Mouse (Mus musculus): Measurements from ENCODE around the gene Ankrd11. TPM values are rescaled to one million over a fixed set of nuclear protein-coding genes. Genes with fewer than 3 reads are reported as not detected.
"Not testable (repeated sequence)": the region's sequence is repeated elsewhere in the genome, so short reads cannot be mapped to it uniquely, and the experiment has no call there.

The Ankrd11 gene
- polyA plus RNA-seq, 1 experiment from 2014 or later = 58.2 TPM

DNA sequence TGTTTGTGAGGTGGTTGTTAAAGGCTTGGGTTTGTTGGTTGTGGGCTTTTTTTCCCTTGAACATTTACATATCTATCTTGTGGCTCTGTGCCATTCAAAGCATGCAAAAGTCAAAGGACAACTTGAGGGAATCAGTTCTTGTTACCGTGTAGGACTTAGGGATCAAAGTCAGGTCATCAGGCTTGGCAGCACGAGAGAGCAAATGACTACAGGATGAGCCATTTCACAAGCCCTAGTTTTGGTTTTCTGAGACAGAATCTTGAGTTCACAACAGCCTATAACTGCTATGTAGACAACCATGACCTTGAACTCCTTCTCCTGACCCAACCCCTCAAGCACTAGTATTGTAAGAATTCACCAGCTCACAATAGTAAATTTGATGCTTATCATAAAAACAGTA is 3.7 kb downstream of the Ankrd11 start:
- 69% methylated on average over 2 of the region's 2 CpGs for WGBS
- Histone ChIP-seq H3K4me1 (replicated peaks) (peaks cover 58% of the 10 kb centered on the region), H3K4me2 (no peak overlapping the region), H3K27ac (replicated peaks) (no peak overlapping the region), H3K9ac (no peak overlapping the region), H3K27me3 (no peaks in the 10 kb centered on the region), H3K4me3 (no peak overlapping the region), H3K9me3 (no peaks in the 10 kb centered on the region), H3K36me3 (no peaks in the 10 kb centered on the region)
- no peak for ATAC-seq (ENCODE audit: low read depth)

DNA sequence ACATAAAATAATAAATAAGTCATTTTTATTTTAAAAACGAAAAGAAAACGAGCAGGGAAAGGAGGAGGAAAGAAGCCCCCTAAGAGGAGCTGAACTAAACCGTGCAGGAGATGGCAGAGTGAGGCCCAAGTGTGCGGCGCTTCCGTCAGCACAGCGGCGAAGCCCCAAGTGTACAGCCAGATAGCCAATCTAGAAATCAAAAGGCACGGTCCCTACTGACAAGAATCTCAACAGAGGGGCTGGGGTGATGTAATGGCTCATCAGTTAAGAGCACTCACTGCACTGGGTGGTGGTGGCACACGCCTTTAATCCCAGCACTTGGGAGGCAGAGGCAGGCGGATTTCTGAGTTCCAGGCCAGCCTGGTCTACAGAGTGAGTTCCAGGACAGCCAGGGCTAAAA is 4.6 kb downstream of the Ankrd11 start:
- Histone ChIP-seq H3K4me1 (replicated peaks) (peaks cover 58% of the 10 kb centered on the region), H3K4me3 (no peak overlapping the region), H3K36me3 (no peaks in the 10 kb centered on the region), H3K27ac (replicated peaks) (no peak overlapping the region), H3K27me3 (no peaks in the 10 kb centered on the region), H3K9ac (no peak overlapping the region), H3K9me3 (no peaks in the 10 kb centered on the region), H3K4me2 (no peak overlapping the region)
- 87% methylated on average over 11 of the region's 11 CpGs for WGBS
- ATAC-seq (ENCODE audit: low read depth) = no peak

DNA sequence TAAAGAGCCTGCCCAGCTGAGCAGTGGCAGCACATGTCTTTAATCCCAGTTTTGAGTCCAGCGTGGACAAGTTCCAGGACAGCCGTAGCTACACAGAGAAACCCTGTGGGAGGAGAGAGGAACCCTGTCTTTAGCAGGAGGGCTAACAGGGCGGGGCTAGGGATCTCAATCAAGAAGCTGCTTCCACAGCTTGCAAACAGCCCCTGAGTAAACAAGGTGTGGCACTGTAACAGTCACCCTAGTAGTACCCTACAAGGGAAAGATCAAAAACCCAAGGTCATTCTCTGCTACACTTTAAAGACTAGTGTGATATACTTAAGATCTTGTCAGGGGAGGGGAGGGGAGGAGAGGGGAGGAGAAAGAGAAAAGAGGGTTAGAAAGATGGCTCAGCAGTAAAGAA is 5.1 kb downstream of the Ankrd11 start:
- Histone ChIP-seq H3K9ac (no peak overlapping the region), H3K4me3 (no peak overlapping the region), H3K4me1 (replicated peaks) (peaks cover 63% of the 10 kb centered on the region), H3K4me2 (no peak overlapping the region), H3K27ac (replicated peaks) (no peak overlapping the region), H3K27me3 (no peaks in the 10 kb centered on the region), H3K9me3 (no peaks in the 10 kb centered on the region), H3K36me3 (no peaks in the 10 kb centered on the region)
- ATAC-seq (ENCODE audit: low read depth) = no peak
- 67% methylated on average over 3 of the region's 3 CpGs for WGBS

DNA sequence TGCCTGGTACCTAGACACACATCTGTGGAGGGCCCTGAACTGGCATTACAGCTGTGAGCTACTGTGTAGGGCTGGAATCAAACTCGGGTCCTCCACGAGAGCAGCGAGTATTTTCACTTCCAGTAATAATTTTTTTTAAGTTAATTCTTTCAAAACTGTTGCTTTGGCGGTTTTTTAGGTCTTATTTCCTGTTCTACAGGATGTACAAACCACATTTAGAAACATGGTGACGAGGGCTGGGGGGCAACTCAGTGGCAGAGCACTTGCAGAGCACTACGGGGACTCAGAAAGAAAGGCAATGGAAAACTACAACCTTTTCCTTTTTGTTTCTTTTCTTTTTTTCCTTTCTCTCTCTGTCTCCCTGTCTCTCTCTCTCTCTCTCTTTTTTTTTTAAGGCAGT is 7.9 kb downstream of the Ankrd11 start:
- no peak for ATAC-seq (ENCODE audit: low read depth)
- no peak overlapping the region for H3K4me2 ChIP-seq
- WGBS = 86% methylated on average over 6 of the region's 6 CpGs
- no peaks in the 10 kb centered on the region for H3K36me3 ChIP-seq
- no peak overlapping the region for H3K9ac ChIP-seq
- H3K4me1 ChIP-seq (replicated peaks) = peaks cover 54% of the 10 kb centered on the region
- H3K4me3 ChIP-seq = no peak overlapping the region
- H3K9me3 ChIP-seq = no peaks in the 10 kb centered on the region
- no peak overlapping the region for H3K27ac ChIP-seq (replicated peaks)
- no peaks in the 10 kb centered on the region for H3K27me3 ChIP-seq

DNA sequence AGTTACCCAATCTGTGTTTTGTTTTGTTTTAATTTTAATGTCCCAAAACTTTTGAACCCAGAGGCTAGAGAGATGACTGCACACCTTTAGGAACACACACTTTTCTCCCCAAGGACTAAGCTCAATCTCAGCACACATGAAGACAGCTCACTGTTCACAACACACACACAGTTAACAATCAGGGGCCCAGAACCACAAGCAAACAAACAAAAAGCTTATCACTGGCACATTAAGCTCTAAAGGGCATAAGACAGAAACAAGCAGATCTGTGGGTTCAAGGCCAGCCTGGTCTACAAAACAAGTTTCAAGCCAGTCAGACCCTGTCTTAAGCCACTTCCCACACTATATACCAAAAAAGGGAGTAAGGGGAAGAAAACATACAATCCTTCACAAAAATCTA is 8.6 kb downstream of the Ankrd11 start:
- no peak overlapping the region for H3K4me2 ChIP-seq
- no peaks in the 10 kb centered on the region for H3K36me3 ChIP-seq
- H3K9me3 ChIP-seq = no peaks in the 10 kb centered on the region
- peaks cover 46% of the 10 kb centered on the region for H3K4me1 ChIP-seq (replicated peaks)
- H3K9ac ChIP-seq = no peak overlapping the region
- ATAC-seq (ENCODE audit: low read depth) = no peak
- no peak overlapping the region for H3K4me3 ChIP-seq
- H3K27me3 ChIP-seq = no peaks in the 10 kb centered on the region
- no peak overlapping the region for H3K27ac ChIP-seq (replicated peaks)

DNA sequence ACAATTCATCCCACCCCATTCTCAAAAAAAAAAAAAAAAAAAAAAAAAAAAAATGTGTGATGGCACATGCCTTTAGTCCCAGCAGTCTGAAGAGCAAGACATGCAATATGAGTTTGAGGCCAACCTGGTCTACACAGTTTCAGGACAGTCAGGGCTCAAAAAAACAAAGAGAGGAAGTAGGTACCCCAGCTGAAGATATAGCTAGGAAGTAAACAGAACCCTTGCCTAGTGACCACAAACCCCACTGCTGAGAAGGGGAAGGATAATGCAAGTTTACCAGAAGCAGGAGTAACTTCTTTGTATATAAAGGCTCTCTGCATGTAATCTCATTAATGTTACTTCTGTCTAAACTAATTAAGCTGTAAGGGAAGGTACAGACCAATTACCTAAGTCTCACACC is 9.3 kb downstream of the Ankrd11 start:
- H3K9me3 ChIP-seq = no peaks in the 10 kb centered on the region
- no peak overlapping the region for H3K27ac ChIP-seq (replicated peaks)
- H3K4me1 ChIP-seq (replicated peaks) = peaks cover 44% of the 10 kb centered on the region
- H3K27me3 ChIP-seq = no peaks in the 10 kb centered on the region
- H3K36me3 ChIP-seq = no peaks in the 10 kb centered on the region
- H3K4me2 ChIP-seq = no peak overlapping the region
- H3K4me3 ChIP-seq = no peak overlapping the region
- no peak for ATAC-seq (ENCODE audit: low read depth)
- no peak overlapping the region for H3K9ac ChIP-seq

DNA sequence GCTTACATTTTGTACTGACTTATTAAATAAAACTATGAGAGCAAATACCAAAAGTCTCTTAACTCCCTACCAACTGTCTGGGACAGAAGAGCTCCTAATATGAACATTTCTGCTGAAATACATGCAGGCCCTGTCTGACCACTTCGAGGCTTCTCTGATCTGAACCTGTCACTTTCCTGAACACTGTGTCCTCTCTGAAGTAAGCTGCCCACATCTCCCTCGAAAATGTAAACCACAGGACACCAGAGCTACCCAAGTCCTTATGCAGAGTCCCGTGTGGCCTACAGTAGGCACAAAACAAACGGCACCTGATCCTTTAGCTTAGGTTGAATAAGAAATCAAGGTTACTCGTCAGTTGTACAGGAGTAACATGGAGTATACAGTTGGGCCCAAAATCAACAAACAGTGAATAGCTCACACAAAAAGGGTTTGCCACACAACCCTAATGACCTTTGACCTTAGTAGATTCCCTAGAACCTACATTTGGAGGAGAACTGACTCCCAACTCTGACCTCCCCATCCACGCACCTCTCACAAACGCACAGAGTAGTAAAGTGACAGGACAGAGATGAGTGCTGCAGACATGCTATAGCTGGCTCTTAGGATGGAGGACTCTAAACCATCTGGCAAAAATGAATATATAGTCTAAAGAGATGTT is 10.6 kb downstream of the Ankrd11 start:
- H3K9me3 ChIP-seq = no peaks in the 10 kb centered on the region
- H3K36me3 ChIP-seq = no peaks in the 10 kb centered on the region
- no peak overlapping the region for H3K27ac ChIP-seq (replicated peaks)
- no peak for ATAC-seq (ENCODE audit: low read depth)
- H3K4me3 ChIP-seq = no peak overlapping the region
- H3K9ac ChIP-seq = no peak overlapping the region
- no peaks in the 10 kb centered on the region for H3K27me3 ChIP-seq
- peaks cover 36% of the 10 kb centered on the region for H3K4me1 ChIP-seq (replicated peaks)
- no peak overlapping the region for H3K4me2 ChIP-seq
- 88% methylated on average over 7 of the region's 7 CpGs for WGBS

DNA sequence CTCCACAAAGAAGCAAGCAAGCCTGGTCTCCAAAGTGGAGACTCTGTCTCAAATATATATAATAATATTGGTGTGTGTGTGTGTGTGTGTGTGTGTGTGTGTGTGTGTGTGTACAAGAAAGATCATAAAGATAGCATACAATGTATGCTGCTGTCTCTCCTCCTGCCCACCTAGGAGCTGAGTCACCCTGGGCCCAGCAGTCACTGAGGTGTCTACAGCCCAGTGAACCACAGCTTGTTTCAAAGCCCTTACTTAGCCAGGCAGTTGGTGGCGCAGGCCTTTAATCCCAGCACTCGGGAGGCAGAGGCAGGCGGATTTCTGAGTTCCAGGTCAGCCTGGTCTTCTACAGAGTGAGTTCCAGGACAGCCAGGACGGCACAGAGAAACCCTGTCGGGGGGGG is 12.0 kb downstream of the Ankrd11 start:
- H3K9ac ChIP-seq; ATAC-seq (ENCODE audit: low read depth); H3K4me2 ChIP-seq; H3K27ac ChIP-seq (replicated peaks); H3K4me3 ChIP-seq; H3K27me3 ChIP-seq; H3K9me3 ChIP-seq; H3K36me3 ChIP-seq: not testable (repeated sequence)
- peaks cover 26% of the 10 kb centered on the region for H3K4me1 ChIP-seq (replicated peaks)
- whole genome bisulfite sequencing = 80% methylated on average over 5 of the region's 5 CpGs

DNA sequence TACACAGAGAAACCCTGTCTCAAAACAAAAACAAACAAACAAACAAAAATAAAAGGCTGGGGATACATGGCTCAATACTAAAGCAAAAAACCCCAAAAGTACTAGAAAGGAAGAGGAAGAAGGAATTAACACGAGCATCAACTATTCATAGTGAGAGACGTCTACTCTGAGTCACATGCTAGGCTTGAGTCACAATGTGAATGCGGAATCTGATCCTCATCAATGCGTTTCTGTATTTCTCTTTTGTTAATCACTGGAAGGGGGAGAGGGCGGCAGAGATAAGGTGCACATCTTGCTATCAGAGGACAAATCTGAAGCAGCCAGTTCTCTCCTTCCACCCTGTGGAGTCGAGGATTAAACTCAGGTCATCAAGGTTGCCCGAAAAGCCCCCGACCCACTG is 14.3 kb downstream of the Ankrd11 start:
- Histone ChIP-seq H3K27me3 (no peaks in the 10 kb centered on the region), H3K4me3 (no peak overlapping the region), H3K9me3 (no peaks in the 10 kb centered on the region), H3K27ac (replicated peaks) (no peak overlapping the region), H3K9ac (no peak overlapping the region), H3K36me3 (no peaks in the 10 kb centered on the region), H3K4me1 (replicated peaks) (peaks cover 15% of the 10 kb centered on the region), H3K4me2 (no peak overlapping the region)
- WGBS = 93% methylated on average over 8 of the region's 8 CpGs
- no peak for ATAC-seq (ENCODE audit: low read depth)

DNA sequence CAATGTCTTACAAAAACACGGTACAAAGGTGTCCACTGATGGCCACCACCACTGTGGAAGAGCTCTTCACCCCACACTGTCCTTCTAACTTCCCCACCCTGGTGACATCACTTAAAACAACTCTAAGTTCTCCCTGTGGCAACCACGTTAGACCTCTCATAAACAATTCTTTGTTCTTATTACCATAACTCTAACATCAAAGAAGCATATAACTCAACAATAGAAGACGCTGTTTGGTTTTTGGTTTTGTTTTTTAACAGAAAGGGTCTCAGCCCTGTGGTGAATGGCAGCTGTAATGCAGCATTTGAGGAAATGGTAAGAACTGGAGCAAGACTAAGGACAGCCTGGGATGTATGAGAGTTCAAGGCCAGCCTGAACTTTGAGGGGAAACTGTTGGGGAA is 16.1 kb downstream of the Ankrd11 start:
- H3K36me3 ChIP-seq = no peaks in the 10 kb centered on the region
- WGBS = 85% methylated on average over 3 of the region's 3 CpGs
- no peak overlapping the region for H3K4me2 ChIP-seq
- no peak overlapping the region for H3K4me3 ChIP-seq
- no peak overlapping the region for H3K27ac ChIP-seq (replicated peaks)
- no peak overlapping the region for H3K9ac ChIP-seq
- H3K9me3 ChIP-seq = no peaks in the 10 kb centered on the region
- H3K4me1 ChIP-seq (replicated peaks) = peaks cover 10% of the 10 kb centered on the region
- H3K27me3 ChIP-seq = no peaks in the 10 kb centered on the region
- no peak for ATAC-seq (ENCODE audit: low read depth)

DNA sequence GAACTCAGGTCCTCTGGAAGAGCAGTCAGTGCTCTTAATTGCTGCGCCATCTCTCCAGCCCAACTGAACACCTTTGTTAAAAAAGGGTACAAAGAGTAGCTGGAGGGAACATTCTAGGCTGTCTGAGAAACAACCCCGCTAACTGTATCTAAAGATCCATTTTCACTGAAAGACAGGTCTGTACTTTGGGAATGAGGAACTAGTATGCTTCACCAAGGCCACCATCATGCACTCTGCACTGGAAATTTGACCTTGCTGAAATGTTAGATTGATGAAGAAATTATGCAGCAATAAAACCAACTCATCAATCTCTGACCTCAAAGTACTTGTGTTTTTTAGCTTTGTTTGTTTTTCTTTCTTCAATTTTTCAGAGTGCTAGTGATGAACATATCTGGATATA is 17.9 kb downstream of the Ankrd11 start:
- WGBS = 94% methylated on average over 2 of the region's 2 CpGs
- Histone ChIP-seq H3K4me3 (no peak overlapping the region), H3K9ac (no peak overlapping the region), H3K36me3 (no peaks in the 10 kb centered on the region), H3K27me3 (no peaks in the 10 kb centered on the region), H3K4me1 (replicated peaks) (peaks cover 21% of the 10 kb centered on the region), H3K9me3 (no peaks in the 10 kb centered on the region), H3K27ac (replicated peaks) (no peak overlapping the region), H3K4me2 (no peak overlapping the region)
- no peak for ATAC-seq (ENCODE audit: low read depth)

DNA sequence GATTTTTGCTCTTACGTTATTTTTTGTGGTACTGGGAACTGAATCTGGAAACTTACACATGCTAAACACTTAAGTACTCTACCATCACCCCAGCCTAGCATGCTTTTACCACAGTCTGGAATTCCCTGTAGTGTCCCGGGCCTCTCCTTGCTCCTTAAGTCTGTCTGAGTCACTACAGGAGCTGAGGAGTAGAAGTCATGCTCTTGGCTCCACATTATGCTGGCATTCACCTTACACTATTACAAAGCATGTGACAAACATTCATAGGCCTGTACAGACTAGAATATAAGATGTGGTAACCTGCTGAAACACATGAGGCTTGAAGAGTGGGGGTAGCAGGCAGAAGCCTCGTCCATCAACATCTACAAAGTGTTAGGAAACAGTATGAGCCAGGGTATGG is 19.4 kb downstream of the Ankrd11 start:
- no peak overlapping the region for H3K4me2 ChIP-seq
- no peak for ATAC-seq (ENCODE audit: low read depth)
- no peak overlapping the region for H3K4me3 ChIP-seq
- H3K9me3 ChIP-seq = no peaks in the 10 kb centered on the region
- WGBS = 87% methylated on average over 3 of the region's 3 CpGs
- H3K27ac ChIP-seq (replicated peaks) = no peak overlapping the region
- H3K4me1 ChIP-seq (replicated peaks) = peaks cover 32% of the 10 kb centered on the region
- H3K9ac ChIP-seq = no peak overlapping the region
- H3K27me3 ChIP-seq = no peaks in the 10 kb centered on the region
- H3K36me3 ChIP-seq = no peaks in the 10 kb centered on the region

DNA sequence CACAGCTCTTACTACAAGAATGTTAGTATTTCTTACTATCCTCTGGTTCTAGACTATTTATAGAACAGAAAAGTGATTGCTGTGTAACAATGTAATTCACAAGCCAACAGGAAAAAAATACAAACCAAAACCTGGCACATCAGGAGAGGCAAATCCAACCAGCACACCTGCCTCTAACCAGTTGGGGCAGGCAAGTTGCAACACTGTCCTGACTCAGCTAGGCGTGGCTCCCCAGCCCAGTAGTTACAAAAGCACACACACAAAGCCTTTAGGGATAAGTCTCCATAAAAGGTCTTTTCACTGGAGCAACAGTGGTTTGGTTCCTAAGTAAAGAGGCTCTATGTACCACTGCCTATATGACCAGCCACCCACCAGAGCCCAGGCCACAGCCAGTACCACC is 20.8 kb downstream of the Ankrd11 start:
- WGBS = 59% methylated on average over 1 of the region's 1 CpGs
- no peak for ATAC-seq (ENCODE audit: low read depth)
- no peaks in the 10 kb centered on the region for H3K36me3 ChIP-seq

More for the DNA sequence above, 20.8 kb downstream of the Ankrd11 start:
- H3K9me3 ChIP-seq = no peaks in the 10 kb centered on the region
- no peak overlapping the region for H3K4me2 ChIP-seq
- no peak overlapping the region for H3K27ac ChIP-seq (replicated peaks)
- no peak overlapping the region for H3K4me3 ChIP-seq
- no peaks in the 10 kb centered on the region for H3K27me3 ChIP-seq
- peaks cover 39% of the 10 kb centered on the region for H3K4me1 ChIP-seq (replicated peaks)
- no peak overlapping the region for H3K9ac ChIP-seq
